Mouse (Mus musculus): ENCODE data around the gene Ube2s. TPM values are rescaled to one million over a fixed set of nuclear protein-coding genes. Genes with fewer than 3 reads are reported as not detected.
"Not testable (repeated sequence)": the region's sequence is repeated elsewhere in the genome, so short reads cannot be mapped to it uniquely, and the experiment has no call there.

Ube2s gene
- total RNA-seq, 4 experiments from 2014 or later: 92.3 to 102 (median 95.8) TPM

GRCm38 (mm10) chr7:4821690-4822089, 9.3 kb upstream of the Ube2s start:
- no peak for DNase-seq (ENCODE audit: low spot score in 2 of 2)

- DNase-seq (ENCODE audit: low spot score in 2 of 2): not testable (repeated sequence)
Observed at GRCm38 (mm10) chr7:4820925-4821324, 8.5 kb upstream of the Ube2s start.

GRCm38 (mm10) chr7:4816559-4816958, 4.2 kb upstream of the Ube2s start:
- DNase-seq (ENCODE audit: low spot score in 2 of 2): no peak

GRCm38 (mm10) chr7:4813105-4813791, 858 bp upstream of the Ube2s start:
- no peak for DNase-seq (ENCODE audit: low spot score in 2 of 2)

GRCm38 (mm10) chr7:4811842-4812302, 518 bp downstream of the Ube2s start:
- no peak for DNase-seq (ENCODE audit: low spot score in 2 of 2)

- DNase-seq (ENCODE audit: low spot score in 2 of 2): not testable (repeated sequence)
Observed at GRCm38 (mm10) chr7:4811131-4811530, 1.3 kb downstream of the Ube2s start.

- DNase-seq (ENCODE audit: low spot score in 2 of 2): no peak
Observed at GRCm38 (mm10) chr7:4806716-4807115, 5.7 kb downstream of the Ube2s start.

DNA sequence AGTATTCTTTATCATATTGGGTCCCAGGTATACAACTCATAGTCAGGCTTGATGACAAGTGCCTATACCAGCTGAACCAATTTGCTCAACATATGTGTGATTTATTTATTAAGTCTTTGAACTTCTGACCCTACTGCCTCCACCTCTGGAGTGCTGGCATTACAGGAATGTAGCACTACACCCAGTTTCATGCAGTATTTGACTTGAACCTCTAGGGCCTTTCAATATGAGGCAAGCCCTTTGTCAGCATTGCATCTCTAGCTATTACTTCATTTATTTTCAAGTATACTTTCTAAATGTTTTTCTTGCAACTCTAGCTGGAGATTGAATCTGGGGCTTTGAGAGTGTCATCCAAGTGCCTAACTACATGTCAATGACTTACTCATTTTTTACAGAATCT, 10.1 kb downstream of the Ube2s start:
- DNase-seq (ENCODE audit: low spot score in 2 of 2): no peak

GRCm38 (mm10) chr7:4795767-4796433, 16.5 kb downstream of the Ube2s start:
- no peak for DNase-seq (ENCODE audit: low spot score in 2 of 2)

DNA sequence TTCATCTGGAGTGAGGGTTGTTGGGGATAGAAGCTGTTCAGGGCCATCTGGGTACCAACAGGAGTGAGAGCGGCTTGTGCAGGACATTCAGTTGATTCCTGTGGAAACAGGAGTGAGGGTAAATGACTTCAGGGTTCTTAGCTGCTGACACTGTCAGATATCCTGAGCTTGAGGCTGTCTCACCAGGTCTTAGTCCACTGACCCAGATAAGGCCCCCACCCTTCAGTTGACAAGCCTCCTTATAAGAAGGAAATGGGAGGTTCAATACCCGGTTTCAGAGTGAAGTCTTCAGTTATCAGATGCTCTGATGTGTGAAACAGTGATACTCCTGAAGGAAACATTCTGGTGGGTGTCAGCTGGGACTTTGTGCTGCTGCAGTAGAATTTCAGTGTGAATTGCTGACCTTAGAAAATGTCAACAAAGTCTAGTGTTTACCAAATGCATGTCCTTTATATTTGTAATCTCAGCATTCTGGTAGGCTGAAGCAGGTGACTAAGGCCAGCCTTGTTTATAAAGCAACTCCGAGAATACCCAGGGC, 17.7 kb downstream of the Ube2s start:
- no peak for DNase-seq (ENCODE audit: low spot score in 2 of 2)

- DNase-seq (ENCODE audit: low spot score in 2 of 2): no peak
Observed at GRCm38 (mm10) chr7:4793674-4794073, 18.7 kb downstream of the Ube2s start.

DNA sequence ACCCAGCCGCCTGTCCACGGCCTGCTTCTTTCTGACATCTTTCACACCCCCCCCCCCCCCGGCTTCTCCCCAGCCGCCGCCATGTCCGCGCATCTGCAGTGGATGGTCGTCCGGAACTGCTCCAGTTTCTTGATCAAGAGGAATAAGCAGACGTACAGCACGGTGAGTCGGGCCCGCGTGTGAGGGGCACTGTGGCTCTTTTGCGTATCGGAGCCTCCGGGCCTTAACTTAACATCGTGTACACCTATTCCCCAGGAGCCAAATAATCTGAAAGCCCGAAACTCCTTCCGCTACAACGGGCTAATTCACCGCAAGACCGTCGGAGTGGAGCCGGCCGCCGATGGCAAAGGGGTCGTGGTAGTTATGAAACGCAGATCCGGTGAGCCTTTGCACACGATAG, 19.1 kb downstream of the Ube2s start:
- DNase-seq (ENCODE audit: low spot score in 2 of 2): not testable (repeated sequence)

GRCm38 (mm10) chr7:4792278-4793212, 19.8 kb downstream of the Ube2s start, which contains the start of gene Rpl28:
TSS of gene Rpl28 (plus strand) at chr7:4792874.
- DNase-seq (ENCODE audit: low spot score in 2 of 2): peak; percentile 87 to 92

- peak; percentile 55 to 57 for DNase-seq (ENCODE audit: low spot score in 2 of 2)
Observed at GRCm38 (mm10) chr7:4789436-4789935, 22.9 kb downstream of the Ube2s start, which contains the start of gene Tmem238. TSS of gene Tmem238 (minus strand) at chr7:4789656.

- peak; percentile 20 to 46 for DNase-seq (ENCODE audit: low spot score in 2 of 2)
Observed at GRCm38 (mm10) chr7:4788499-4789435, 23.6 kb downstream of the Ube2s start.

GRCm38 (mm10) chr7:4783667-4784268, 28.6 kb downstream of the Ube2s start:
- DNase-seq (ENCODE audit: low spot score in 2 of 2): no peak

- no peak for DNase-seq (ENCODE audit: low spot score in 2 of 2)
Observed at GRCm38 (mm10) chr7:4782759-4783158, 29.6 kb downstream of the Ube2s start, which contains the start of the genes Il11 and Tmem190. TSS of gene Il11 (minus strand) at chr7:4782859. TSS of gene Tmem190 (plus strand) at chr7:4782937.

DNA sequence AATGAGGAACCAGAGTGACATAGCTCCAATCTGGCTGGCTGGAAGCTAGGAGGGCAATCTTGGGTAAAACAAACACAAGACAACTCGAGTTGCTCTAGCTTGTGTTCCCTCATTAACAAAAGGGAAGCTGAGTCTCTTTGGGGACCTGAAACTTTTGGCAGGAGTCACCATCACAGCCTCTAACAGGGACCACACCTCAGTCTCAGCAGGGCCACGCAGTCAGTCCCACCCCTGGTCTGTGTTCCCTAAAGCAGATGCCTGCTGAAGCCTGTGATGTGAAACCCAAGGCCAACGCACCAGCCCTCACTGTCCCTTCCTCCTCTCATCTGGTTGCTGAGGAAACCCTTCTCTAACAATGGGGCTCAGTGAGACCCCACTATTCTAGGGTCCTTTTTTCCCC, 30.3 kb downstream of the Ube2s start:
- no peak for DNase-seq (ENCODE audit: low spot score in 2 of 2)

DNA sequence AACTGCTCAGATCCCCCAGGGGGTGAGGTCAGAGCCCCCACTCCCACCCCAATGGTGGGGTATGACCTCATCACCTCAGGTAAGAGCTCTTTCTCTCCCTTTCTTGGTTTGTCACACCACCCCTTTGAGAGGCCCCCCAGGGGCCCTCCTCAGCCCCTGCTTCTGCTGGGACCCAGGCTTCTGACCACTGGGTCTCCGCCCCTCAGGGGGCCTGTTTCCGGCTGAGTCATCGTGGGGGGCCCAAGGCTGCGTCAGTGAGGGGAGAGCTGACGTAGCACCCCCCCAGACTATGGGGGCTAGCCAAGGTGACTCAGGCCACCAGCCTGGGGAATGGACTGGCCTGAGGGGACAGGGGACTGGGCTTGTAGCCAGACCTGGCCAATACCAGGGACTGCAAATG, 32.5 kb downstream of the Ube2s start:
- DNase-seq (ENCODE audit: low spot score in 2 of 2): no peak
